Mouse (Mus musculus) heart, adult 2 months (tissue): ENCODE results near the gene Cisd3.
"Not testable (repeated sequence)": the region's sequence is repeated elsewhere in the genome, so short reads cannot be mapped to it uniquely, and the experiment has no call there.

Experiments used
- CTCF ChIP-seq: fragments of 200-600 bp; IDR thresholded peaks from 2 replicates; pipeline ENCODE4 v1.8.1; 2022; ENCODE audit warnings: antibody characterized with exemption, mild to moderate bottlenecking, moderate library complexity
- POLR2A ChIP-seq: fragments of 200-500 bp; IDR thresholded peaks from 2 replicates; pipeline ENCODE4 v1.6.1; 2011; ENCODE audit warnings: mild to moderate bottlenecking, low read depth, low read length, control low read depth; ENCODE audit not compliant: insufficient read depth

GRCm38 (mm10) chr11:97648541-97648940, 37.1 kb upstream of the Cisd3 start:
- not testable (repeated sequence) for TF ChIP-seq CTCF, POLR2A
